Mouse (Mus musculus): ENCODE measurements at regions not wholly inside any gene's neighbourhood (a gene's known extent, or its start where the extent isn't known, plus 50 kb on each side); places are given as distances from the start of the nearest gene placed in this dataset.

DNA sequence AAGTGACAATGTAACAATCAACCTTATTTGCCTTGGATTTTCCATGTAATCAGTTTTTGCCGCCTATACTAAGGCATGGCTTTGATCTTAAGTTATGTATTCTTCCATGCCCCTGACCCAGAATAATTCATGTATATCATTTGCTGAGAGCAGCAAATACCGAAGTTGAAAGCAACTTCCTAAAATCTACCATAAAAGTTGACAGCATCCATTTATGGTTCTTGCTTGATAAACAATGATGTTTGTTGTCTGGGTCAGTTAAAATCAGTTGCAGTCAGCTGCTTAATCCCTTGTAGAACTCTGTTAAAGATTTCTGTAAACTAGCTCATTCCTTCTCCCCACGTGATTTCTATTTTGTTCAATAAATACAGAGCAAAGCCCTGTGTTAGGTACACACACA, 214.5 kb upstream of the Vstm2b start:
- TF ChIP-seq CTCF (IDR thresholded peaks at IDR 0.05; ENCODE audit: low read depth), result no peak
- TF ChIP-seq EP300 (IDR thresholded peaks at IDR 0.05; ENCODE audit: low read depth), result no peak

Data from liver, postnatal 0 days (tissue).